Mouse (Mus musculus) mouse embryonic stem cell (cell line): ENCODE data around the gene Fbxo48.

Source experiments
- in situ Hi-C, 2 experiments: fragments of 300-500 bp; cut with MboI; formaldehyde crosslinking; loops; 1 replicate in 1 of 2; 3 replicates in 1 of 2; pipeline ENCODE4 v1.14.3; 2019 to 2020; ENCODE audit warnings: low sequenced_read_pairs in 2 of 2, low pct_unique_long_range_greater_than_20kb in 1 of 2, mixed read lengths in 1 of 2; ENCODE audit not compliant: unreplicated experiment in 1 of 2

The Fbxo48 gene

GRCm38 (mm10) chr11:17003757-17004156, 52.6 kb downstream of the Fbxo48 start:
- in situ Hi-C loops, result no loop called here
